Mouse (Mus musculus) CH12F3 (cell line): ENCODE measurements around the gene Nfic.
"Not testable (repeated sequence)": the region's sequence is repeated elsewhere in the genome, so short reads cannot be mapped to it uniquely, and the experiment has no call there.

Experiments
- in situ Hi-C: fragments of 300-500 bp; cut with MboI; formaldehyde crosslinking; loops from 2 replicates; pipeline ENCODE4 v1.14.3; 2020; ENCODE audit warnings: low sequenced_read_pairs

Nfic gene

DNA sequence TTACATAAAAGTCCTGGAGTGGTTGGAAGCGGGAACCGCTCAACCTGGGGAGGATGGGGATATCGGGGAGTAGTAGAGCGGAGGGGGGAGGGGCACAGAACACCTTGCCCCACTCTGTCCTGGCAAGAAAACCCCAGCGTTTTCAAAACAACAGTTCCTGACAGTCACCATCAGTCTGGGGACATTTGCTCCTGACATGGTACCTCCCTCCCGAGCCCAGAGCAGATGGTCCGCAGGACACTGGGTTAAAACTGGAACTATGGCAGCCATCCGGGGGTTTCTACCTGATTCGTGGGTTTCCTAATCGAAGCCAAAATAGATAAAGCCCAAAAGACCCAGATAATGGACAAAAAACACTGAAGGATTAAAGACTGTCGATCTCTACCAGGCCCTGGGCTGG is 5.5 kb upstream of the Nfic start:
- in situ Hi-C loops = no loop called here

DNA sequence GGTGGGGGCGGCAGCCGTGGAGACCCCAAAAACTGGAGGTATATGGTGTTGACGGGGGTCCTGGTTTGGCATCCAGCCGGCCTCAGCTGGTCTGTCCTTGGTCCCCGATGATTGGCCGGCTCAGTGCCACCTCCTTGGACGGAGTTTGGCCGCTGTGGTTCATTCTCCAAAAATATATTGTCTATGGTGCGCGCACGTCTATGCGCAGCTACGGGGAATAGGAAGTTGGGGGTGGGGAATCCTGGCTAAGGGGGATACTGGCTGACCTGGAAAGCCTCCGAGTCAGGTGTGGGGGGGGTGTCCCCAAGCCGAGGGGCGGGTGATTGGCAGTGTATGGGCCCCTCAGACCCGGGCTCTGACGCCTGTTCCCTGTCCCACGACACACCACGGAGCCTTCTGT is 5.0 kb upstream of the Nfic start:
- in situ Hi-C loops = no loop called here

DNA sequence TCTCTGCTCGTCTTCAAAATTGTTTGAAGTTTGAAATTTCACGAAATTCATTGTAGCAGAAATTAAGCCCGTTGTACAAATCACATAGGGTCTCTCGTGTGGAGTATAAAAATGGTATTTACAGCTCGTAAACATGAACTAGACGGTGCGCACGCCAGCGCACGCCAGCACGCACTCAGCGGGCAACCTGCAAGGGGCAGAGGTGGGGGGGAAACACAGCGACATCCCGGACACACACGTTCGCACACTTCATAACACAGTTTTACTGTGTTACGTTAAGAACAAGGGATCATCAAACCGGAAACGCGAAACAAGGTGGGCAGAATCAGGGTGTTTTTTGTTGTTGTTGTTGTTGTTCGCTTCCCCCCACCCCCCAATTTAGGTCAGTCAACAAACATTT is 4.0 kb upstream of the Nfic start:
- in situ Hi-C loops = no loop called here

GRCm38 (mm10) chr10:81458267-81458666 is 2.8 kb upstream of the Nfic start:
- in situ Hi-C loops = no loop called here

GRCm38 (mm10) chr10:81457624-81458023 is 2.2 kb upstream of the Nfic start:
- in situ Hi-C loops = no loop called here

DNA sequence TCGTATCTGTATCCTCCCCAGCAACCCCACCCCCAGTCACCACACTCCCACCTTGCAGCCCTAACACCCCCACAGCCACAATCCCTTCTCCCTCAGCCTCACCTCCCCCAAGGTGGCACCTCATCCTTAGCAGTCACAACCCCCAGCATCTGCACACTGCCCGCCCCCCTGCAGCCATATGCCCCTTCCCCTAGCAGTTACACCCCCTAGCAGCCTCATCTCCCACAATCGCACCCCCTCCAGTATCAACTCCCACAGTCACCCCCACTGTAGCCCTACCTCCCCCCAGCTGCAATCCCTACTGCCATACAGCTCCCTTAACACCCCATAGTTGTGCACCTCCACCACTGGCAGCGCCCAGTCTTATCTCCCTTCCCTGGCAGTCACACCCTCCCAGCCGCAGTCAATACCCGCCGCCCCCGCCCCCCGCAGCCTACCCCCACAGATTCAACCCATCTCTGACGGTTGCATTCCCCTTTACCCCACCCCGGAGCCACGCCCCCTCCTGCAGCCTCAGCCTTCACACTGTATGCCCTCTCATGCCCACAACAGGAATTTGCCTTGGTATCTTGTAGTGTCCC is 1.6 kb upstream of the Nfic start:
- in situ Hi-C loops = no loop called here

- in situ Hi-C loops = loop anchor here (5.0 kb wide), 1 partner anchor 57 kb away; no protein-coding TSS in a partner anchor
These were observed 1.3 kb downstream of the Nfic start for GRCm38 (mm10) chr10:81454106-81454505.

DNA sequence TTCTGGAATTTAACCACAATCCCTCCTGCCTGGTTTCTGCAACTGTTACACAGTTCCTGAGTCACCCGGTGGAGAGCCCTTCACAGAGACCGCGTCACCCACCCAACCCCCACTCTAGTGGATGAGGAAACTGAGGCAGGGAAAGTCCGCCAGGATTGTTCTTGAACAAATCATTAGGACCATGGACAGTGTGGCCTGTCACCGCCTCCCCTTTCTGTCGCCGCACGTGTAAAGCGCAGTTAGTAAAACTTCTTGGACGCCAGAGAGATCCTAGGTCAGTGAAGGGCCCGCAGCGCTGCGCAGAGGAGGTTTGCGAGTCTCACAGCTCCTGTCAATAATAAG is 2.5 kb downstream of the Nfic start:
- in situ Hi-C loops = loop anchor here (5.0 kb wide), 1 partner anchor 56 kb away; no protein-coding TSS in a partner anchor

- in situ Hi-C loops = loop anchor here (5.0 kb wide), 1 partner anchor 55 kb away; no protein-coding TSS in a partner anchor
These were observed 3.0 kb downstream of the Nfic start for GRCm38 (mm10) chr10:81452237-81452946.

DNA sequence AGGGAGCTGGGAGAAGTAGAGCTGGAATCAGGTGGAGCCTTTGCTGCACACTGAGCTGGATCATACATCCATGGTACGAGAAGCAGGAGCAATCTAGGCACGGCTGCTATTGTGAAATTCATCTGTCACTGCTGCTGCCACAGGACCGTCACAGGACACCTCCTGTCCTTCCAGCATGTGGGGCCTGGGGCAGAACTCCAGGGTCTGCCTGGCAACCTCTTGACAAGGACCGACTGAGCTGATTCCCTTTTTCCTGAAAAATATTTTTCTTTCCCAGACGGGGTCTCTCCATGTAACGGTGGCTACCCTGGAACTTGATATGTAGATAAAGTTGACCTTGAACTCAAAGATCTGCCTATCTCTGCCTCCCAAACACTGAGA is 4.1 kb downstream of the Nfic start:
- in situ Hi-C loops = loop anchor here (5.0 kb wide), 1 partner anchor 54 kb away; no protein-coding TSS in a partner anchor

DNA sequence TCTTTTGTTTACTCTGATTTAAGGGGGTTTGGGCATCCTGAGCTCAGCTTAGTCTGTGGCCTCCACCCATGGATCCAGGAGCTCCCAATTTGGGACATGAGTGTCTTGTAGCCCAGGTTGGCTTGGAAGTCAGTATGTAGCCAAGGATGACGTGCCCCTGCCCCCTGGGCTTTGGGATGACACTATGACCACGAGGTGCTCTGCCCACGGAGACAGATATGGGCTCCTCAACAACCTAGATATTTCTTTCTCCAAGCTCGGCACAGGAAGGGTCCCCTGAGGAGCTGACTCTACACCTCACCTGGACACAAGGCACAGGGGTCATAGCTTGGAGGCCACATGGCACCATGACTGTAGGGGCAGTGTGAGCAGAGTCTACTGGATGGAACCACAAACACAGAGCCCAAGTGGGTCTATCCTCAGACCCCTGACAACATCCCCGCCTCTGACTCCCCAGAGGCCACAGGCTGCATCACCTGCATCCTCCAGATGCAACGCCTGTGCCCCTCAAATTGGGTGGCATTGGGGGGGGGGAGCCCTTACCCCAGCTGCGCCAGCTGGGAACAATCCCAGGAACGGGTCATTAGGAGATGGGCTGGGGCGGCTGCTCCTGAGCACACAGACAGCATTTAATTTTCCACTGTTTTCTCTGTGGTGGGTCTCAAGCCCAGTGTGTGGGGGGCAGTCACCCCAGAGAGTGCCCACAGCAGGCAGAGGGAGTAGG is 4.6 kb downstream of the Nfic start:
- in situ Hi-C loops = loop anchor here (5.0 kb wide), 1 partner anchor 54 kb away; no protein-coding TSS in a partner anchor

DNA sequence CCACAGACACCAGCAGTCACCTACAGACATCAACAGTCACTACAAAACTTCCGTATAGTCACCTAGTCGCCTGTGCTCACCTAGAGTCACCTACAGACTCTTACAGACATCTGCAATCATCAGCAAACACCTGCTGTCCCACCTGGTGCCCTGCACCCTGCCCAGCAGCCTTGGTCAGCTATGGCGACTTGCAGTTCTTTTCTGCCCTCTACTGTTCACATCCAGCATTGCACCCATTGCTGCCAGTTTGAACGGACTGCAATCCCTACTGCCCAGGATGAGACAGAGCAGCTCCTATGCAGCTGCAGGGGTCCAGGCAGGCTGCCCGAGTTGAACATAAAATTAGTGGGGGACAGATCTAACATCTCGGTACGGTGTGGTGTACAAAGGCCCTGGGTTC is 5.3 kb downstream of the Nfic start:
- in situ Hi-C loops = loop anchor here (5.0 kb wide), 1 partner anchor 53 kb away; no protein-coding TSS in a partner anchor

- in situ Hi-C loops = not testable (repeated sequence)
These were observed 9.9 kb downstream of the Nfic start for GRCm38 (mm10) chr10:81445516-81445915.

GRCm38 (mm10) chr10:81441019-81441418 is 14.4 kb downstream of the Nfic start:
- in situ Hi-C loops = no loop called here

DNA sequence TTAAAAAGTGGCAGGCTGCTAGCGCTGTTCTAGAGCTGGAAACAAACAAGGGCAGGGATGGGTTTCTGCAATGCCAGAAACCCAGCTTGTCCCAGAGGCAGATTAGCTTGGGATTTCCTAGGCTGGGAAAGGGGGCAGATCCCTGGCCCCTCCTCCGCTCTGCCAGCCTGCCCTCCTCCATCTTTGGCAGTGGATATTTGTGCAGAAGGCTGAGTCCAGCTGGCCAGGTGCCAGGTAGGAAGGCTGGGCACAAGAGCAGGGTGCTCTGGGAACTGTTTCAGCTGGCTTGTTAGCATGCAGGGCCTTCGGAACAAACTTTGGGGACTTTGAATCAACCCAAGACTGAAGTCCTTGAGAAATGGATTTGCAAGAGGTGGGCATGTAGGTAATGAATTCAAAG is 20.0 kb downstream of the Nfic start:
- in situ Hi-C loops = no loop called here

- in situ Hi-C loops = no loop called here
These were observed 20.8 kb downstream of the Nfic start for GRCm38 (mm10) chr10:81434361-81435263.

DNA sequence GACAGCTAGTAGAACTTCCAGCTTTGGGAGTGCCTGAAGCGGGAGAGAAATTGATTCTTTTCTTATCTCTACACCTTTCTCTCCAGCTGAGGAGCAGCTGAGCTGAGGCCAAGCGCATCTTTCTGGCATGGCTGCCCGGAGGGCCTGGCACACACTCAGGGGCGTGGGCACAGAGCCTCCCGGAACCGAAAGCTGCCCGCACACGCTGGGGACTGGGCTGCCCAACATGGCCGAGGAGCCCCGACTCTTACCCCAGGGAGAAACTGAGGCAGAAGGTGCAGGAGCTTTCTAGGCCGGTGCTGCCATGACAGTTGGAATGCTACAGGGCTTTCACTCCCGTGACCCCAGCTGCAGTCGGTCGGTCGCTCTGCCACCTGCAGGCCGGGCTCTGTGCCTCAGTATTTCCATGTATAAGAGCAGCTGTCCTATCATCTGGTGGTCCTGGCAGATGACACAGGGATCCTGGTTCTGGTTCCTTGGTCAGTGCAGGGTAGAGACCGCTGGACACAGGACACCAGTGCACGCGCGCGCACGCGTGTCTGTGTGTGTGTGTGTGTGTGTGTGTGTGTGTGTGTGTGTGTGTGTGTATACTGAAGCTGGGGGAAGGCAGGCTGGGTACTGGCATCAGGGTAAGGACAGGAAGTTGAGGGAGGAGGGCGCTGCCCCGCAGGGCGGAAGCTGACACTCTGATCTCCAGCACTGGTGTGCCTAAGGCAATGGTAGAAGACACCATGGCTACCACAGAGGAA is 21.7 kb downstream of the Nfic start:
- in situ Hi-C loops = no loop called here

DNA sequence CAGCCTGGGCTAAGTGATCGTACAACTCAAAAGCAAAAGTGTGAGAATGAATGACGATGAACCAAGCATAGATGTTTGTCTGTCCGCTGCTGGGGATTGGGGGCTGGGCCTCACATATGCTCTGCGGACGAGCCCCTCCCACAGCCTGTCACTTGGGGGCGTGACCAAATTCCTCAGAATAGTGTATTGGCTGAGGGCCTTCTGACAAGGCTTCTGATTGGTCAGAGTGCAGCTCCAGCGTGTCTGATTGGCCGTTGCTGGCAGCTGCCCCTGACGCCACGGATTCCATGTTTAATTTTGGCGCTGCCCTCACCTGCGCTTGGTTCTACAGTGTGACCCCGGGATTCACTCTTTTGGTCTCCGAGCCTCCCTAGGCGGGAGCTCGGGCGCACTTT is 22.6 kb downstream of the Nfic start:
- in situ Hi-C loops = no loop called here

DNA sequence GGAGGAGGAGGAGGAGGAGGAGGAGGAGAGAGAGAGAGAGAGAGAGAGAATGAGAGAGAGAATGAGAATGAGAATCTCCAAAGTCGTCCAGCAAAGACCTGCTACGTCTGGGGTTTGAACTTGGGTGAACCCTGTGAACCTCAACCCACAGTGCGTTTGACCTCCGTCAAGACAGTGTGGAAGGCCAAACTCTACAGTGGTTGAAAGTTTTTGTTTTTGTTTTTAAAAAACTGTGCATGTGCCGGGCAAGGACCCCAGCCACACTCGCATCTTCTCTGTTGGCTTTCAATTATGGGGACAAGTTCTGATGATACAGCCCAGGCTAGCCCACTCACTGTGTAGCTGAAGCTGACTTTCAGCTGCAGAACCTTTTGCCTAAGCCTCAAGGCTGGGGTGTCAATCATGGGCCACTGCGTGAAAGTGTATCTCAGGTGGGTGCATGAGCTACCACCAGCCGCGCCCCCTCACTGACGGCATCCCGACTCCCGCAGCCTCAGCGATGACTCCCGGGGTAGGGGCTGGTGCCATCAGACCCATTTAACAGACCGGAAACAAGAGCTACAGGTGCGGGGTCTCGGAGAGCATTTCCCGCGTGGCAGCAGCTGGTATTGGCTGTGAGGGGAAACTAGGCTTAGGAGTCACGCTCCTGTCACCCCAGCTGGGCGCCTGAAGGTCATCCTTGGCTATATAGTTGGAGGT is 23.1 kb downstream of the Nfic start:
- in situ Hi-C loops = no loop called here
